Mouse (Mus musculus): Measurements from ENCODE around the gene Acacb. TPM values are rescaled to one million over a fixed set of nuclear protein-coding genes. Genes with fewer than 3 reads are reported as not detected.

The Acacb gene
- polyA plus RNA-seq, 1 experiment from 2014 or later, result 5.8 TPM

DNA sequence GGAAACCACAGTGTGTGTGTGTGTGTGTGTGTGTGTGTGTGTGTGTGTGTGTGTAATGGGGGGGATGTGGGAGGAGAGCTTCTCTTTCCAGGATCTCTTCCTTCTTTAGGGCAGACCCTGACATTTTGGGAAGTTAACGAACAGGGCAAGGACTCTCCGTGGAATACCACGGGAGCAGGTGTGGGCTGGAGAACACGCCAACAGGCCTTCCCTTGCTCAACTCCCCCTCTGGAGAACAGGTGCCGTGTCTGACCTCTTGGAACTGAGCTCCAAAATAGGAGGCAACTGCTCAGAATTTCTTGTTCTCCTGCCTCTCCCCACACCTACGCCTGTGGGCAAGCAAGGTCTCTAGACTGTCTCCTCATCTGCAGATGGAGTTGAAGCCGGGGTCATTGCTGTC lies 123.2 kb downstream of the Acacb start:
- Histone ChIP-seq H3K4me1 (peaks cover 37% of the 10 kb centered on the region), H3K4me3 (no peak overlapping the region), H3K36me3 (no peaks in the 10 kb centered on the region), H3K27ac (no peak overlapping the region), H3K9me3 (replicated peaks) (no peaks in the 10 kb centered on the region), H3K27me3 (ENCODE audit: low read depth, poor library complexity, severe bottlenecking) (peaks cover 78% of the 10 kb centered on the region)
- 77% methylated on average over 7 of the region's 7 CpGs for WGBS
- no peak for DNase-seq (ENCODE audit: low spot score)

DNA sequence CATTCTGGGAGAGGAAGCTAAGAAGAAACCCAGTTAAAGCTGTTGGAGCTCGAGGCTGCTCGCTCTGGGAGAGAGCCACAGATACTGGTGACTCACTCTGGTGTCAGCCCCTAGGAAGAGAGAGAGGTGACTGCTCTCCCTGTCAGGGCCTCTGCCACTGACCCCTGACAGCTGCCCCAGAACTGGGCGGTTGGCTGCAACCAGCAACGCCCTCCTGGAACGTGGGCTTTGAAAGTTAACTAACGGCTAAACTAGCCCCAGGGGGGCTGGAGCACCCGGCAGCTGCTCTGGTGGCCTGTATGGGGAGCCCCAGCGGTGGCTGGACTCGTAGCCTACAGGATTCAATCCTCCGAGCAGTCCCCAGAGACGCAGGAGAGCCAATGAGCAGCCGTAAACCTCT lies 123.6 kb downstream of the Acacb start:
- no peaks in the 10 kb centered on the region for H3K9me3 ChIP-seq (replicated peaks)
- H3K27me3 ChIP-seq (ENCODE audit: low read depth, poor library complexity, severe bottlenecking), result peaks cover 79% of the 10 kb centered on the region
- DNase-seq (ENCODE audit: low spot score), result no peak
- no peak overlapping the region for H3K4me3 ChIP-seq
- H3K4me1 ChIP-seq, result peaks cover 34% of the 10 kb centered on the region
- 21% methylated on average over 12 of the region's 12 CpGs for WGBS
- H3K27ac ChIP-seq, result no peak overlapping the region
- no peaks in the 10 kb centered on the region for H3K36me3 ChIP-seq

DNA sequence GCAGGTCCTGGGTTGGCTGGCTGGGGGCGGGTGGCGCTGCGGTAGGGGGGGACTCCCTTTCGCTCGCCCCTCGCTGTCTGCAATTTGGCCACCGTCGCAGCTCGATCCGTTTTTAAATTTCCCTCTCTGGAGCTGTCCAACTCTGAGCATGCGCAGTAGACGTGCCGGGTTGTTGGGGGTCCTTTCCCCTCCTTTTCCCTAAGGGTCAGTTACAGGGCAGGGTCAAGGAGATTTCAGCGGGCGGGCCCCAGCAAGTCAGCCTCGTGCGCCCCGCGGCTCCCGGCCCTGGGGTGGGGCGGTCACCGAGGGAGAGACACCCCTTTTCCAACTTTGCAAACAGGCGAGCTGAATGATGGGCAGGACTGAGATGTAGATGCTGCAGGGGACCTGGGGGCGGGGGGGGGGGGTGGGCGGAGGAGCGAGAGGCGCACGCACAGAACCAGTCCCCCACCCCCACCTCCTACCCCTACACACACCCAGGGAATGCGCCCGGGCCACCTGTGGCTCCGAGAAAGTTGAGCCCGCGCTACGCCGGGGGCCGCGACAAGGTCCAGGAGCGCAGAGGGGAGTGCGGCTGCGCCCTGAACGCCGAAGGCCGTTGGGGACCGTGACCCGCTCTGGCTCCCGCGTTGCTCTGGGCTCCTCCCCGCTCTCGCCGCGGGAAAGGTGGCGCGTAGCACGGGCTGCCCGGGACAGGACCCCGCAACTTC lies 127.5 kb downstream of the Acacb start, which contains the start of gene Foxn4:
Gene Foxn4, minus strand, starts transcription at position 115 of the 710 bp plus-strand sequence.
- Histone ChIP-seq H3K9me3 (replicated peaks) (no peaks in the 10 kb centered on the region), H3K27me3 (ENCODE audit: low read depth, poor library complexity, severe bottlenecking) (peaks cover 99% of the 10 kb centered on the region), H3K36me3 (no peaks in the 10 kb centered on the region), H3K27ac (no peak within 1 kb of the TSS), H3K4me1 (peaks cover 41% of the 10 kb centered on the region), H3K4me3 (peak within 1 kb of the TSS; percentile 54)
- WGBS, result under 1% methylated on average over 44 of the region's 56 CpGs
- peak; percentile 61 for DNase-seq (ENCODE audit: low spot score)

DNA sequence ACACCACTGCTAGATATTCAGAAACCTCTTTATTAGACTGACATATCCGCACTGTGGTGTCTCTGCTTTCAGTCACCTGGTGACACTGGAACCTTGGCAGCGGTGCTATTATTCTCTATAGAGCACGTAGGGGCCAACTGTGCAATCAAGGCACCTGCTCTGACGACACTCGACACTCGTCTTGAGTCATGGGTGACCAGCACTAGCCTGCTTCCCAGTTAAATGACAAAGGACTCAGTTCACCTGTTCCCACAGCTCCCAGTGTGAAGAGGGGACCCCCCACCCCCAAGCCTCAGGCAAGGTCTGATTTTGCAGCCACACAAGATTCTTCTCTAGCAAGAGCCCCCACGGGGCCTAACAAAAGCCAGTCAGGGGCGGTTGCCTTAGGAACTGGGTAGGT lies 129.0 kb downstream of the Acacb start:
- Histone ChIP-seq H3K27ac (no peak overlapping the region), H3K9me3 (replicated peaks) (no peaks in the 10 kb centered on the region), H3K36me3 (no peaks in the 10 kb centered on the region), H3K27me3 (ENCODE audit: low read depth, poor library complexity, severe bottlenecking) (peaks cover 95% of the 10 kb centered on the region), H3K4me3 (no peak overlapping the region), H3K4me1 (peaks cover 30% of the 10 kb centered on the region)
- 23% methylated on average over 8 of the region's 8 CpGs for WGBS
- DNase-seq (ENCODE audit: low spot score), result no peak

DNA sequence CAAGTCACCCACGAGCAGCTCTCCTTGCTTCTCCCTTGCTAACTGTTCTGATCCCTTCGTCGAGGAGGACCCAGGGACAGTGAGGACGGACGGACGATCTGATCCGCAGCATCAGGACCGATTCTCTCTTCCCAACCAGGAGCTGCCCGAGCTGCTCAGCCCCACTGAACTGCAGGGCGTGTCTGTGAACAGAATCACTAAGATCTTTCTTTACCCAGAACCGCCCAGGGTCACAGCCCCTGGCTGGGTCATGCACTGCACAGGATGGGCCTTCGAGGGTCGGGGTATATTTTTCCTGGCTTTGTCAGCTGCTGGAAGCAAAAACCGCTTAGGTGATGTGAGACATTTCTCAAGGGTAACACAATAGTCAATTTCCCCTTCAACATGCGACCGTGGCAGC lies 129.7 kb downstream of the Acacb start:
- Histone ChIP-seq H3K9me3 (replicated peaks) (no peaks in the 10 kb centered on the region), H3K4me3 (no peak overlapping the region), H3K4me1 (peaks cover 25% of the 10 kb centered on the region), H3K27me3 (ENCODE audit: low read depth, poor library complexity, severe bottlenecking) (peaks cover 92% of the 10 kb centered on the region), H3K27ac (no peak overlapping the region), H3K36me3 (no peaks in the 10 kb centered on the region)
- 43% methylated on average over 16 of the region's 16 CpGs for WGBS
- no peak for DNase-seq (ENCODE audit: low spot score)

DNA sequence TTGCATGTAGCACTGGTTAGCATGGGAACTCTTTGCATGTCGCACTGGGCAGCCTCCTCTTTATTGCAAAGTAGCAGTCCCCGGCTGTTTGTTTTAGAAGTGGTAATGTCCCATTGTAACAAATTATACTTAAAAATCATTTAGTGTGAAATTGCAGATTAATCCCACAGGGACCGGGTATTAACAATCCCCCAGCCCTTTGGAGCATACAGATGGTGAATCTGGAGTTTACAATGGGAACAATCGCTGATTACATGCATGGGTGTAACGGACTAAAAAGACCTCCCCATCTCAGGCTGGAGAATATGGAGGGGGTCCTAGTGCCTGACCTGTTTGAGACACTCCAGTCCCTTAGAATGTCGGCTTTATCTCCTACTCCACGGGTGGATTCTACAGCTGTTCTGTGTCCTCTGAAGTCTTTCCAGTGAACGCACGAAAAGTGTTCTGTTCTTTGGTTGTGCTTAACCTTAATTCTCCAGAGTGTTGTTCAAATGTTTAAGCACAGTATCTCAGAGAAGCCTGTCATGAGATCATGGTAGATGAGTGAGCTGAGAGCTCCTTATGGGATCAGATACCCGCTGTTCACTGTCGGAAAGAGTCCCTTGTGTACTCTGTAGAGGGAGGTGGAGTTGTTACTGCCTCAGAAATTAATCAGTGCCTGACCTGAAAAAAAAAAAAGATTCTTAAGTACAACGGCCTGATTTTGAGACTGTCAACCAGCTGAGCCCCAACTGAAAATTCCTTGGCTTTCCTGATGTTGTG lies 133.2 kb downstream of the Acacb start:
- 78% methylated on average over 12 of the region's 12 CpGs for WGBS
- DNase-seq (ENCODE audit: low spot score), result no peak
- no peaks in the 10 kb centered on the region for H3K9me3 ChIP-seq (replicated peaks)
- no peaks in the 10 kb centered on the region for H3K36me3 ChIP-seq
- H3K27ac ChIP-seq, result no peak overlapping the region
- no peak overlapping the region for H3K4me3 ChIP-seq
- H3K27me3 ChIP-seq (ENCODE audit: low read depth, poor library complexity, severe bottlenecking), result peaks cover 59% of the 10 kb centered on the region
- H3K4me1 ChIP-seq, result peaks cover 18% of the 10 kb centered on the region

DNA sequence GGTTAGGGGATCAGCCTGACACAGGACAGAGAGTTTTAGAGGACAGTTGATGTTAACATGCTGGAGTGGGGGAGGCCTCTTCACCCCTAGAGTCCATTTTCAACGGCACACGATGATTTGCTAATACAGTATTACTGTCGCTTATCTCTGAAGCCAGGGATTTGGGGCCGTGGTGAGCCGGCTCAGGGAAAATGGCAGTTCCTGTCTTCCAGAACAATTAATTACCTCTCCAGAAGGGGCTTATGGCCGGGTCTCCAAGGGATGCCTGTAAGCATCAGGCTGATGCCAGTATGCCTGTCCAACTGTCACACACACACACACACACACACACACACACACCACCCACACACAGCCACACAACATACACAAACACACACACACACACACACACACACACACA lies 136.0 kb downstream of the Acacb start:
- no peaks in the 10 kb centered on the region for H3K36me3 ChIP-seq
- no peak overlapping the region for H3K4me3 ChIP-seq
- H3K4me1 ChIP-seq, result peaks cover 19% of the 10 kb centered on the region
- no peaks in the 10 kb centered on the region for H3K9me3 ChIP-seq (replicated peaks)
- peaks cover 31% of the 10 kb centered on the region for H3K27me3 ChIP-seq (ENCODE audit: low read depth, poor library complexity, severe bottlenecking)
- no peak for DNase-seq (ENCODE audit: low spot score)
- WGBS, result 67% methylated on average over 6 of the region's 6 CpGs
- H3K27ac ChIP-seq, result no peak overlapping the region

DNA sequence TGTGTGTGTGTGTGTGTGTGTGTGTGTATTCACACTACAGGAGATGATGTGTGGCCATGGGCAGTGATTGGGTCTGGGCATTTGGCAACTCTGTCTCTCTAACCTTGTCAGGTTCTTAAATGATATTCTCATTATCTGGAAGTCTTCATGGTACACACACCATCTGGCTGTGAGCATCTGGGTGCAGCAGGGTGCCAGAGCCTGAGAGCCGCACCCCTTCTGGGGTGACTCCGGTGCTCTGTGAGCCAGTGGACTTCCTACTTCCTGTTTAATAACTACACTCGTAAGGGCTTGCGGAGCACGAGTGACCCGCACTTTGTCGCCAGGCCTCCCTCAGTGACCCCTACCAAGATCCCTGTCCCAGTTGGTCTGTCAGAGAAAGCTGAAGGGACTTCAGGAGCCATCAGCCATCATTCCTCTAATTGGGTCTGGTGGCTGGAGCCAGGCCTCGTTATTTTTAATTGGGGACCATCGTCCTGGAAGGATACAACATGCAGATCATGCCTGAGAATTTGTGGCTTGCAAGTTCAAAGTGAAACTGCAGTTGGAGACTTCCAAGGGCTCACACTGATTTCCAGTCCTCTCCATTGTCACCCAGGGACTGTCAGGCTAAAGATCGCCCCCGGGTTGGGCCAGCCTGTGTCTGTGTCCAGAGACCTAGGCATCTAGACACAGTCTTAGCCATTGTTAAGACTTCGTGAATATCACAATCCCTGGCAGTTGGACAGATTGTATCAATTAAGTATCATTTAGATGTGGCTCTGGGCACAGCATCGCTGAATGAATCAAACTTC lies 138.5 kb downstream of the Acacb start:
- 0 out of 2 replicates have a peak overlapping the region, but pooled peaks have one; percentile 59 for H3K27ac ChIP-seq
- H3K4me1 ChIP-seq, result peaks cover 30% of the 10 kb centered on the region
- peaks cover 22% of the 10 kb centered on the region for H3K27me3 ChIP-seq (ENCODE audit: low read depth, poor library complexity, severe bottlenecking)

DNA sequence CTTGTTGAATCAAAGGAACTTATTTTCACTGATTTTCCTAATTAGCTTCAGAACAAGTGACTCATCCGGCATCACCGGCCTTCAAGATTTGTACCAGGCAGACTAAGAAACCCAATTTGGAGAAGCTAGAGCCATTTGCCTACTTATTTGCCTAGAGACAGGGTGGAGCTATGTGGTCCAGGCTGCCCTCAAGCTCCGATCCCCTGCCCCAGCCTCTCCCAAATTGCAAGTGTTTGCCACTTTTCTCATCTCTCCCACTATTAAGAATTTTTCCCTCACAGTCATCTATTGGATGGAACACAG lies 139.0 kb downstream of the Acacb start:
- no peak for DNase-seq (ENCODE audit: low spot score)
- Histone ChIP-seq H3K4me1 (peaks cover 35% of the 10 kb centered on the region), H3K27me3 (ENCODE audit: low read depth, poor library complexity, severe bottlenecking) (peaks cover 19% of the 10 kb centered on the region), H3K27ac (no peak overlapping the region), H3K4me3 (no peak overlapping the region), H3K36me3 (no peaks in the 10 kb centered on the region), H3K9me3 (replicated peaks) (no peaks in the 10 kb centered on the region)
- 64% methylated on average over 3 of the region's 3 CpGs for WGBS

More for the DNA sequence above, 138.5 kb downstream of the Acacb start:
- peak overlapping the region; percentile 11; the same call in 1 of the 2 replicates for H3K4me3 ChIP-seq
- no peak for DNase-seq (ENCODE audit: low spot score)
- 40% methylated on average over 13 of the region's 13 CpGs for WGBS
- no peaks in the 10 kb centered on the region for H3K9me3 ChIP-seq (replicated peaks)
- no peaks in the 10 kb centered on the region for H3K36me3 ChIP-seq

DNA sequence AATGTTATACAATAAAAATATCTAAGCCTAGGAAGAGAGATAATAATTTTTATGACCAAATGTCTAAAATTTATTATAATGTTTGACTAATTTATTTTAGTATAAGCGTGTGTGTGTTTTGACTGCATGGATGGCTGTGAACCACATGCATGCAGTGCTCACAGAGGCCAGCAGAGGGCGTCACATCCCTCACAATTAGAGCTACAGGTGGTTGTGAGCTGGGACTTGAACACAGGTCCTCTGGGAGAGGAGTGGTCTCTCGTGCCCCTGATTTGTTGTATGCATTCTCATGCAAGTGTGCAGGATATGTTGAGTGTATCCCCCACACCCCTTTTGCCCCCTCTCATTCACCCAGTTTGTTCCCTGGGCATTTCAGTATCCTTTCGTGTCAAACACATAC lies 139.8 kb downstream of the Acacb start:
- Histone ChIP-seq H3K9me3 (replicated peaks) (no peaks in the 10 kb centered on the region), H3K4me3 (no peak overlapping the region), H3K36me3 (no peaks in the 10 kb centered on the region), H3K27ac (no peak overlapping the region), H3K4me1 (peaks cover 38% of the 10 kb centered on the region), H3K27me3 (ENCODE audit: low read depth, poor library complexity, severe bottlenecking) (peaks cover 15% of the 10 kb centered on the region)
- DNase-seq (ENCODE audit: low spot score), result no peak
- WGBS, result 88% methylated on average over 4 of the region's 4 CpGs

DNA sequence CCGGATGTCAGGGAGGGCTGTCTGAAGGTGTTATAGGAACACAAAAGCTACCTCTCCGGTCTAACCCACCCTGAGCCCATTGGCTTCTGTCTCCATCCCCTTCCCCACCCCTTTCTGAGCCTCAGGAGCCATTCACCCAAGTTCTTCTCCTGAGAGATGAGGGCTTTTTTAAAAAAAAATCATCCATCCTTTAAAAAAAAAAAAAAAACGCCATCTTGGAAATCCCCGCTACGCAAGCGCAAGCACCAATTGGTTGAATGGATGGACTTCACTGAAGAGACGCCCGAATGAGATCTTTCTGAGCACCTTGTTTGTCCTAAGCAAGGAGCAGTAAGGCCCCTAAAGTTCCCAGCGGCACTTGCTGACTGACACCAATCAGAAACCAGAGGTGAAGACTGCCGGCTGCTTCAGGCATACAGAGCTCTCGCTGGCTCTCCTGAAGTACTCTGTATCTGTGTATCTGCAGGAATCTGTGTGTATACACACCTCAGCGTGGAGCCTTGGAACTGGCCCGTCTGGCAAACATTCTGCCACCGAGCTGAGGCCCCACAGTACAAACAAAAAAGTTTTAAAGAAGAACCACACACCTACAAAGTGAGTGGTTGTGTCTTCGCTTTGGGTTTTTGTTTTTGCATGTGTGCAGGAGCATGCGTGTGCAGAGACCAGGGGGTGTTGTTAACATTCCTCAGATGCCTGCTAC lies 140.7 kb downstream of the Acacb start:
- WGBS, result 87% methylated on average over 16 of the region's 16 CpGs

DNA sequence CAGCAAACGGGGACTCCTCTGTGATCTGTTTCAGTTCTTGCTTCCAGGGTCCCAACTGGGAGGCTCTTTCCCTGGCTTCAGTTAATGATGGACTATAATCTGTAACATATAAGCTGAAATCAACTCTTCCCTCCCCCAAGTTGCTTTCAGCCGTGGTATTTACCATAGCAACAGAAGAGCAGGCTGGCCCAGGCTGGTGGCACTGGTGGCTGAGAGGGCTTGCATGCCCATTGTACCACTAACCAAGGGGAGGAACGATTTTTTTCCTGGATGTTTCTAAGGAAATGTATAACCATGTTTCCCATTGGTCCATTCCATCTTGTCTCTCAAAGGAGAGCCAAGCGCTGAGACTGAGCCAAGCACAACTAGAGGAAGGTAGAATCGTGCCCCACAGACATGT lies 142.1 kb downstream of the Acacb start:
- no peaks in the 10 kb centered on the region for H3K9me3 ChIP-seq (replicated peaks)
- peaks cover 36% of the 10 kb centered on the region for H3K4me1 ChIP-seq
- peaks cover 14% of the 10 kb centered on the region; the same call in 1 of the 2 replicates for H3K27me3 ChIP-seq (ENCODE audit: low read depth, poor library complexity, severe bottlenecking)
- H3K36me3 ChIP-seq, result no peaks in the 10 kb centered on the region
- 90% methylated on average over 5 of the region's 5 CpGs for WGBS
- no peak overlapping the region for H3K4me3 ChIP-seq
- H3K27ac ChIP-seq, result no peak overlapping the region
- DNase-seq (ENCODE audit: low spot score), result no peak

More for the DNA sequence above, 140.7 kb downstream of the Acacb start:
- Histone ChIP-seq H3K4me3 (no peak overlapping the region), H3K27me3 (ENCODE audit: low read depth, poor library complexity, severe bottlenecking) (peaks cover 14% of the 10 kb centered on the region; the same call in 1 of the 2 replicates), H3K36me3 (no peaks in the 10 kb centered on the region), H3K4me1 (peaks cover 41% of the 10 kb centered on the region), H3K9me3 (replicated peaks) (no peaks in the 10 kb centered on the region), H3K27ac (no peak overlapping the region)
- no peak for DNase-seq (ENCODE audit: low spot score)
